Mouse (Mus musculus): ENCODE data around the gene Sh3rf3. TPM values are rescaled to one million over a fixed set of nuclear protein-coding genes. Genes with fewer than 3 reads are reported as not detected.

Gene Sh3rf3
- polyA plus RNA-seq, 1 experiment from 2014 or later = 3.2 TPM

DNA sequence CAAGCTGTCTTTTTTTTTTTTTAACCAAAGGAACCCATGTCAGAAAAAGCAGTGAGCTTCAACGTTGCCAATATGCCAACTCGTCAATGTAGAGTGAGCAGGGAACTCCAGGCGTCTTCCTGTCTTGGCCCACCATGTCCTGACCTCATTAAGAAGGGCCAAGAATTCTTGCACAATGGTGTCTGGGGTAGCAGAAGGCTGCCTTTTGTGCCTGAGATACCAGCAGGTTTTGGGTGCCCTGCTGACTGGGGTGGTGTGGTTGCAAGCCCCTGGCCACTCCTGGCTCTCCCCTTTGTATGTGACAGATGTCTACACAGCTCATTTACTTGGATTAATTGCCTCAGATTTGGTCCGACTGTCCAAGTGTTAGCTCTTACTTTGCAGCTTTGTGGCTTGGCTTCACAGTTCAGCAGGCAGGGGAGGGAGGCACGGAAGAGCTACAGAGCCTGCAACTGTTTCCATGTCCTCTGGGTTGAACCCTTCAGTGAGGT is 115.8 kb downstream of the Sh3rf3 start:
- 32% methylated on average over 5 of the region's 5 CpGs for WGBS
- Histone ChIP-seq H3K9ac (no peak overlapping the region), H3K4me3 (no peak overlapping the region), H3K36me3 (no peaks in the 10 kb centered on the region), H3K4me2 (no peak overlapping the region), H3K27me3 (no peaks in the 10 kb centered on the region), H3K4me1 (replicated peaks) (peaks cover 31% of the 10 kb centered on the region), H3K9me3 (no peaks in the 10 kb centered on the region), H3K27ac (no peak overlapping the region)
- no peak for ATAC-seq (ENCODE audit: low FRiP score)

DNA sequence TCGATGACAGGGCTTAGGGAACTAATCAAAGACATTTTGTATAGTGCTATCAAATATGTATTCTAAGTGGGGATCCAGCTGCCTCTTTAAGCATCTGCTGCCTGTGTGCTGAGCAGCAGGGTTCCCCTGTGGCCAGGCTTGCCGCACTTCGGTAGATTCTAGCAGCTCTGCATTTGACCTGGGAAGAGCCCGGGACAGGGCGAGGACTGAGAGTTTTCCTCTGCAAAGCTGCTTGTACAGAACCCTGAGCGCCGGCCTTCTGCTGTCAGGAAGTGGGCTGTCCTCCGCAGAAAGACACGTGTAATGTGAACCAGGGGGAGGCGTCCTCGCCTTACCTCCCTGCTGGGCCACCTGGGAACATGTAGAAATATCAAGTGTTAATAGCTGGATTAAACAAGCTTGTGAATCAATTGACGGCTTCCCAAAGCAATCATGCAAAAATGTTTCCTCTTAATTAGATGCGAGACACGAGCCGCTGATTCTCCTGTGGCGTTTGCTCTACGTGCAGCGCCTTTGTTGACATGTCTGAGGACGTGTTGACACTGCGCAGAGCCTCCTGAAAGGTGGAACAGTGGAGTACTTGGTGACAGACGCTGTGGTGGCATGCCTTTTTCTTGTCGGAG is 119.1 kb downstream of the Sh3rf3 start:
- 21% methylated on average over 22 of the region's 22 CpGs for WGBS
- Histone ChIP-seq H3K9me3 (no peaks in the 10 kb centered on the region), H3K27ac (peak overlapping the region; percentile 61)

DNA sequence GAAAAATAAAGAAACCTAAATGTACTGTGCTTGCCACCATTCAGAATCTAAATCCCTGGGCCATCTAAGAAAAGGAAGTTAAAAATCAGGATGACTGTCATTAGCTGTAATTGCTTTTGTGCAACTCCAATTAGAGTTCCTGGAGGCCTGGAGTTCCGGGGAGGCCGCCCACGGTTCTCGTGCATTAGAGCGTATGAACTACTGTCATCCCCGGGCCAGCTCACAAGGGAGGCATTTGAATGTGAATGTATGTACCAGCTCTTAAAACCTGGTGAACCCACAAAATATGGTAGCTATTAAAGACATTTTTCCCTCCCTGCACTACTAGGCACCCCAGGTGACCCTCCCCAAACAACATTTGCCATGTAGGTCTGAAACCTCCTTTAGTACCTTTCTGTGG is 122.4 kb downstream of the Sh3rf3 start:
- Histone ChIP-seq H3K27ac (peak overlapping the region; percentile 24; the same call in 1 of the 2 replicates), H3K27me3 (no peaks in the 10 kb centered on the region), H3K9ac (no peak overlapping the region), H3K4me1 (replicated peaks) (peaks cover 46% of the 10 kb centered on the region), H3K4me3 (no peak overlapping the region), H3K4me2 (no peak overlapping the region), H3K9me3 (no peaks in the 10 kb centered on the region), H3K36me3 (no peaks in the 10 kb centered on the region)
- WGBS = 41% methylated on average over 6 of the region's 6 CpGs
- no peak for ATAC-seq (ENCODE audit: low FRiP score)

More for the DNA sequence above, 119.1 kb downstream of the Sh3rf3 start:
- Histone ChIP-seq H3K36me3 (no peaks in the 10 kb centered on the region), H3K4me1 (replicated peaks) (peaks cover 55% of the 10 kb centered on the region), H3K4me3 (peak overlapping the region; percentile 8), H3K9ac (0 out of 2 replicates have a peak overlapping the region, but pooled peaks have one; percentile 35), H3K4me2 (peak overlapping the region; percentile 52), H3K27me3 (no peaks in the 10 kb centered on the region)
- peak; percentile 73 for ATAC-seq (ENCODE audit: low FRiP score)

DNA sequence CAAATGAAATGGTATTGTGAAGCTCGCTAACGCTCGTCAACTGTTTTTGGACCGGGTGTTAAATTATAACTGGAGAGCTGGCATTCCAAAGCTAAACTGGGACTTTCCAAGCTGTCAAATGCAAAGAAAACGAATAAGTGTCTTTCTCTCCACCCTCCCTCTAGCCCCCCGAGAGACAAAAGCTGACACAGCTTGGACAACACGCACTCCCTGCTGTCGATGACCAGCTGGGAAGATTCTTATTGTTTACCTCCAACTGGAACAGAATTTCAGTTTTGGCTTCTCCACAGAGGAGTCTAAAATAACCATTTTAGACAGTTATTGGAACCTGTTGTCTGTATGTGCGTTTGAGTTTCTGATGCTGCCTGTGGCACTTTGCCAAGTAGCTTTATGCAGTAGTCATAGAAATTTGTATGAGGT is 123.3 kb downstream of the Sh3rf3 start:
- no peaks in the 10 kb centered on the region for H3K9me3 ChIP-seq
- no peaks in the 10 kb centered on the region for H3K27me3 ChIP-seq
- no peak overlapping the region for H3K9ac ChIP-seq
- peak overlapping the region; percentile 24; the same call in 1 of the 2 replicates for H3K27ac ChIP-seq
- no peaks in the 10 kb centered on the region for H3K36me3 ChIP-seq
- H3K4me1 ChIP-seq (replicated peaks) = peaks cover 42% of the 10 kb centered on the region
- no peak overlapping the region for H3K4me3 ChIP-seq
- ATAC-seq (ENCODE audit: low FRiP score) = no peak
- H3K4me2 ChIP-seq = no peak overlapping the region
- WGBS = 37% methylated on average over 9 of the region's 9 CpGs

DNA sequence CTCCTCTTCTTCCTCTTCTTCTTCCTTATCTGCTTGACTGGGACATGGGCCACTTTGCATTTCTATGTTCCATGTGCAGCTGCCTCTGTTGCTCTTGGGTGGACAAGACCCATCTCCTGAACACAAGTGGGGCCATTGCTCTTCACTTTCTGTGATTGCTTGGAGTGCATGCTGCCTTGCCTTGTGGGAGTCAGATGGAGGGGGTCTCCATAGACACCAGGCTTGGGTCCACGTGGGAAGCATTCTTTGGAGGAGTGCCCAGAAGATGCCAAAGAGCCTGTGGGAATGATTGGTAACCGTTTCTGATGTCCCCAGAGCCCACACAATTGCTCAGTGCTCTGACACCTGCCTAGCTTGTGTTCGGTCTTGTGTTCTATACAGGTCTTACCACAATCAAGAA is 124.4 kb downstream of the Sh3rf3 start:
- Histone ChIP-seq H3K27ac (no peak overlapping the region), H3K9me3 (no peaks in the 10 kb centered on the region), H3K36me3 (no peaks in the 10 kb centered on the region), H3K4me3 (no peak overlapping the region), H3K9ac (no peak overlapping the region), H3K4me2 (no peak overlapping the region), H3K4me1 (replicated peaks) (peaks cover 31% of the 10 kb centered on the region), H3K27me3 (no peaks in the 10 kb centered on the region)
- 44% methylated on average over 3 of the region's 3 CpGs for WGBS
- ATAC-seq (ENCODE audit: low FRiP score) = 0 out of 2 replicates have a peak, but pooled peaks have one; percentile 22

DNA sequence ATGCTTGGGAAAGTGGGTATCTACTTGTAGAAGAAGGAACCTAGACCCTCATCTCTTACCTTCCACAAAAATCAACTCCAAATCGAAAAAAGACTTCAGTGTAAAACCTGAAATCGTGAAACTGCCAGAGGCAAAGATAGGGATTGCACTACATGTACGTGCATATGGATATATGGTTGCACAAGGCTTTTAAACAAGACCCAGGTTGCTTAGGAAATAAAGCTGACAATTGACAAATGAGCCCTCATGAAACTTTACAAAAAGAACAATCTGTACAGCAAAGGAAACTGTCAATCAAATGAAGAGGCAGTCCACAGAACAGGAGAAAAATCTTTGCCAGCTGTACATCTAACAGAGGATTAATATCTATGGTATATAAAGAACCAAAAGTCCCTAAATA is 129.7 kb downstream of the Sh3rf3 start:
- no peaks in the 10 kb centered on the region for H3K36me3 ChIP-seq
- 0 out of 2 replicates have a peak, but pooled peaks cover 7% of the 10 kb centered on the region for H3K27me3 ChIP-seq
- no peak overlapping the region for H3K9ac ChIP-seq
- WGBS = 83% methylated on average over 3 of the region's 3 CpGs
- H3K4me1 ChIP-seq (replicated peaks) = no peaks in the 10 kb centered on the region
- no peak overlapping the region for H3K4me2 ChIP-seq
- no peaks in the 10 kb centered on the region for H3K9me3 ChIP-seq
- no peak overlapping the region for H3K27ac ChIP-seq
- no peak for ATAC-seq (ENCODE audit: low FRiP score)
- no peak overlapping the region for H3K4me3 ChIP-seq

DNA sequence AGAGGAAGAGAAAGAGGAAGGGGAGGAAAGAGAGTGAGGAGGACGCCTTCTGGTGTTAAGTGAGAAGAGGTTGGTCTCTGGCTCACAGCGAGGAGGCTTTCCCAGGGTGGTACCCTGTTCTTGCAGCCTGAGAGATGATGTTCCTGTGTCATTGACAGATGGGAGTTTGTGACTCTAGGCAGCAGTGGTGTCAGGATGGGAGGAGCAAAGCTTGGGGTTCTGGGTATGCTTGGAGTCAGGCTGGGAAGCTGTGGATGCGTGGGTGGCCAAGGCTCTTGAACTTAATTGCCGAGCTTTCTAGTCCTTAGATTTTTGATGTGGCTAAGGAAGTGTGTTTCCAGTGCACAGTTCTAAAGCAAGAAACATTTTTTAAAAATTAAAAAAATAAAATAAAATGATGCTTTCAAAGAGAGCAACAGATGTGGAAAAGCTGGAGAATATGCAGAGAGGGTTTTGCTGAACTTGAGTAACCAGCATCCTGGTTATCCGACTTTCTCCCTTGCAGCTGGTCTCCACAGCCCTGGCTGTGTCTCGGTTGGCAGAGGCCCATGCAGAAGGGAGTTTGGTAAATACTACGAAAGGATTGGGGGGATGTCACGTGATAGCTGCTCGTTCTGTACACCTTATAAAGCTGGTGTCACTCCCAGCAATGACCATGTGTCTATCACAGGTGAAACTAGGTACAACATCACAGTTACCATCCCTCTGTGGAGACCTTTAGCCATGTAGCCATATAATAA is 130.7 kb downstream of the Sh3rf3 start:
- Histone ChIP-seq H3K4me3 (no peak overlapping the region), H3K9me3 (no peaks in the 10 kb centered on the region), H3K9ac (no peak overlapping the region), H3K4me1 (replicated peaks) (no peaks in the 10 kb centered on the region), H3K36me3 (no peaks in the 10 kb centered on the region), H3K27me3 (0 out of 2 replicates have a peak, but pooled peaks cover 7% of the 10 kb centered on the region), H3K4me2 (no peak overlapping the region), H3K27ac (no peak overlapping the region)
- ATAC-seq (ENCODE audit: low FRiP score) = no peak
- 82% methylated on average over 9 of the region's 9 CpGs for WGBS

DNA sequence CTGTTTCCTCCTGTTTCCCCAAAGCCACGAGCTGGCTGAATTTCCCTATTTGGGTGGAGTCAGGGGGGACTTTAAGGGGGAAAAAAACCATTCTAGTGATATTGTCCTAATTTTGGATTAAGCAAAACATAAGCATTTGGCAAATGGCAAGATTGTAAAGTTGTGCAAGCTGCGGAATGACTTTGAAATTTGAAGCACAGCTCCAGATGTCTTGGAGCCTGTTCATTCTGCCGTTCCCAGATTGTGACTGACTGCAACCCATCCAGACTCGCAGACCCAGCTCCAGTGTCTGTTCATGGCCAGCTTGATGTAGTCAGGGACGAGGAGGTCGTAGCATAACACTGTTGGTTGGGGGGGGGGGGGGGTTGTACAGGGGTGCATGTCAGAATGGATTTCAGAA is 131.8 kb downstream of the Sh3rf3 start:
- Histone ChIP-seq H3K27ac (no peak overlapping the region), H3K36me3 (no peaks in the 10 kb centered on the region), H3K4me1 (replicated peaks) (peaks cover 6% of the 10 kb centered on the region), H3K4me3 (no peak overlapping the region), H3K9me3 (no peaks in the 10 kb centered on the region), H3K27me3 (0 out of 2 replicates have a peak, but pooled peaks cover 7% of the 10 kb centered on the region), H3K9ac (no peak overlapping the region), H3K4me2 (no peak overlapping the region)
- 86% methylated on average over 6 of the region's 6 CpGs for WGBS
- ATAC-seq (ENCODE audit: low FRiP score) = no peak

DNA sequence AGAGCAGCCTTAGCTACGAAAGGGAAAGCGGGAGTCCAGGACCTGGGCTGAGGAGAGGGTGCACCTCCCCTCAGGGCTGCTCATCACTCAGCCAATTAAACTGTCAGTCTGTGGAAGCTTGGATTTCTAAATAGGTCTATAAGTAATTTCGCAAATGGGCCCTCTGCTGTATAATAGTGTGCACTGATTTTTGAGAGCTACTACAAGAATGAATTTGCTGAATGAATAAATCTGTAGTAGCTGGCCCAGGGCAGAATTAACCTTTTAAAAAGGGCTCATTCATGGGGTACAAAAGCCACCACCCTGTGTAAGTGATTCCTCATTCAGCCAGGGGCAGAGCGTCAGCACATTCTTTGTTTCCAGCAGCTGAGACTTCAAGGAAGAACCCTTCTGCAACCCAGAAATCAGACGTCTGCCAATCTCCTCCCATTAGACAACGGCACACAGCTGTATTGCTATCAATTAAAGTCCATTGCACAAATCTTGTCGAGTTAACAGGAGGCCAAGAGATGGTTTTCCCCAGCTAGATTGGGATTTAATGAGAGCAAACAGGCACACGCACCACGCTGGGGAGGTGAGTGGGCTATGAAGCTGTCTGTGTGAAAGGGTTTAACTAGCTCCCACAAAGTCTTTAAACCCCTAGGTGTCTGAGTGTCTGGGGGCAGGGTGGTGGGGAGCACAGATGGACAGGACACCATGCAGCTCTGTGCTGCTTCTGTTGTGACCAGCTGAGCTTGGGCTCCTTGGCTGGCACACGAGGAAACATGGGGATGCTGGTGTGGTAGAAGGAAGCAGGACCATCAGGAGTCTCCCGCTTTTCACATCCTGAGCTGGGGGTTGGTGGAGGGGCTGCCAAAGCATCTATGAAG is 136.8 kb downstream of the Sh3rf3 start:
- Histone ChIP-seq H3K27me3 (no peaks in the 10 kb centered on the region), H3K4me2 (peak overlapping the region; percentile 10), H3K4me3 (no peak overlapping the region), H3K4me1 (replicated peaks) (peaks cover 16% of the 10 kb centered on the region), H3K36me3 (no peaks in the 10 kb centered on the region), H3K9ac (peak overlapping the region; percentile 56; the same call in 1 of the 2 replicates), H3K27ac (peak overlapping the region; percentile 79), H3K9me3 (no peaks in the 10 kb centered on the region)
- WGBS = 17% methylated on average over 11 of the region's 11 CpGs
- peak; percentile 82 for ATAC-seq (ENCODE audit: low FRiP score)

DNA sequence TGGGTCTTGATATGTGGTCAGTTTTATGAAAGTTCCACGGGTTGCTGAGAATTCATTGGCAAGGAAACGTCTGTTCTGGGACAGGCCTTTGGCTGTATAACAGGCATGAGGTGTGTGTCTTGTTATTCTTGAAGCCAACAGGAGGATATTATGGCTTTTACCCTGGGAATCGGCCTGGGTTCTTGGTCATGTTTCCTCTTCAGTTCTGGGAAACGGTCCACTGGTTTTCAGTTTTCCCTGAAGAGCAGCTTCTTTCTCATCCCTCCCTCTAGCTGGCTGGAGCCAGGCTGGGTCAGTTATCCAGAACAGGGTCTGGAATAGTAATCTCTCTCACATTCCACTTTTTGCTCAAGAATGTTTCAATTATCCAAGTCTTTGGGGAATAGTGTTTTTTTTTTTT is 147.0 kb downstream of the Sh3rf3 start:
- no peaks in the 10 kb centered on the region for H3K4me1 ChIP-seq (replicated peaks)
- WGBS = 84% methylated on average over 4 of the region's 4 CpGs
- peaks cover 2% of the 10 kb centered on the region; the same call in 1 of the 2 replicates for H3K36me3 ChIP-seq
- no peak overlapping the region for H3K27ac ChIP-seq
- no peaks in the 10 kb centered on the region for H3K9me3 ChIP-seq
- no peak overlapping the region for H3K9ac ChIP-seq
- H3K4me2 ChIP-seq = no peak overlapping the region
- no peaks in the 10 kb centered on the region for H3K27me3 ChIP-seq
- no peak overlapping the region for H3K4me3 ChIP-seq
- ATAC-seq (ENCODE audit: low FRiP score) = no peak

DNA sequence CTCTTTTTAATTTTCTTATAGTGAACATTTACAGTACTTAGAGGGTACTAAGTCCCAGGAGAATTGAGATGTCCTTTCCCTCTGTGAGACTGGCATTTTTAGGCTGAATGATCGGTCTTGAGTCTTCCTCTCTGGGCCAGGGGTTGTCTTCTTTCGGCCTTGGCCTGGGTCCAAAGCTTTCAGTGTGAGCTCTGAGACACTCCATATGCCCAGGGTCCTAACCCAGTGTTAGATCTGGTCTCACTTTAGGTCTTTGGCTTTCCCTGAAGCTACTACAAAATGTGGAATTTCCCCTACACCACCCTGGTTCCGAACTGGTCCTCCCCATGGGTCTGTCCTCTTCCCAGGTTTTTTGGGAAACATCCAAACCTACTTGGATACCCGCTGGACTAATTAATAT is 155.1 kb downstream of the Sh3rf3 start:
- no peaks in the 10 kb centered on the region for H3K4me1 ChIP-seq (replicated peaks)
- no peaks in the 10 kb centered on the region for H3K9me3 ChIP-seq
- no peak for ATAC-seq (ENCODE audit: low FRiP score)
- H3K27me3 ChIP-seq = no peaks in the 10 kb centered on the region
- H3K27ac ChIP-seq = no peak overlapping the region
- no peak overlapping the region for H3K4me2 ChIP-seq
- 84% methylated on average over 4 of the region's 4 CpGs for WGBS
- no peaks in the 10 kb centered on the region for H3K36me3 ChIP-seq
- H3K9ac ChIP-seq = no peak overlapping the region
- no peak overlapping the region for H3K4me3 ChIP-seq

DNA sequence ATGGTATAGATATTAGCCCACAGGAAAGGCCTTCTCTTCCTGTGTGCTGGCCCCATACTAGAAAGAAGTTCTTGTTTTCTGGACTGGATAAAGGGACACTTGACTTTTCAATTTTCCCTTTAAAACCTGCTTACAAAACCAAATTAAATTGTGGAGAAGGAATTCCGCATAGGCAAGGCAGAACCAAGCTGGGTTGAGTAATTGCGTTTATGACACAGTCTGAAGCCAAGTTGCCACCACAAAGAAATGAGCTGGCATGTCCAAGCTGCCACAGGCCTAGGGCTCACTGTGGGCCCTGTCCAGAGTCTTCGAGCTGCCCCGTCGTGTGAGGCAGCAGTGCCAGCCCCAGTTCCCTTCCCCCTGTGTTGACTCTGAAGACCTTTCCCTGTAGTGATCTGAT is 156.2 kb downstream of the Sh3rf3 start:
- Histone ChIP-seq H3K4me3 (no peak overlapping the region), H3K36me3 (no peaks in the 10 kb centered on the region), H3K27ac (no peak overlapping the region), H3K27me3 (no peaks in the 10 kb centered on the region), H3K9ac (no peak overlapping the region), H3K9me3 (no peaks in the 10 kb centered on the region), H3K4me2 (no peak overlapping the region), H3K4me1 (replicated peaks) (no peaks in the 10 kb centered on the region)
- ATAC-seq (ENCODE audit: low FRiP score) = no peak
- 92% methylated on average over 5 of the region's 5 CpGs for WGBS

Measured in hindbrain, embryonic 13.5 days (tissue).